Mouse (Mus musculus): Measurements from ENCODE around the gene Nrxn2.

DNA sequence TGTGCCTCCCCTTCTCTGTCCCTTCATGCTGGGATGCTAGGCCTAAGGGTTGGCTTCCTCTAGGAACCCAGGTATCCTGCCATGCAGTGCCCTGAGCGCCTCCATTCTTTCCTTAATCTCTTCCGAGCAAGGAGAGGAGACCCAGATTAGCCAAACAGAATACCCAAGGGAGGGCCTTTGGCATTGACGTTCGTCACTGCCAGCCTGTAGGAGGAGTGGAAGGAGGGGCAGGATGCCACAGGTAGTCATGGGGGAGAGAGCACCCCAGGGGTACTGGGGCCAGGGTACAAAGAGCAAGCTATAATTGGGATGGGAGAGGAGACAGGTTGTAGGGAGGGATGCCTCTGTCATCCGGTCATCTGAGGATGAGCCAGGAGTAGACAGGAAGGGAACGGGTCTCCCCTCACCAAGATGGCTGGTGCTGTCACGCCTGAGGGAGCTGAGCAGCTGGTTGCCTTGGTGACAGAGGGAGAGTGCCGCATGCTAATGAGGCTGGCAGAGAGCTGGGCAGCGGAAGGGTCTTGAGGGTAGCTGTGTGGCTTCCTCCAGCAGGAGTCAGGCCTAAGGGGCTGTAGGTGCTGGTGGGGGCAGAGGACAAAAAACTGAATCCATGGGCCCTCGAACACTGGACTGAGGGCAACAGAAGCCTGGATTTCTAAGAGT lies 27.4 kb downstream of the Nrxn2 start:
- TF ChIP-seq CTCF (IDR thresholded peaks at IDR 0.05; ENCODE audit: extremely low read depth, insufficient read depth, insufficient read length, insufficient replicate concordance) (no peak), POLR2A (IDR thresholded peaks at IDR 0.05; ENCODE audit: low read depth, low read length) (no peak)
